Comparison of ENCODE assay signal across 8 mouse cellular contexts in genomic region chr12:79600149-79600769, GRCm38 (mm10).
DNase-seq lines count a peak whose midpoint lies in the region; ATAC-seq and TF ChIP-seq lines count a peak whose summit lies in the region.

No protein-coding gene starts in this region.

- ATAC-seq in cerebellum, adult (ENCODE audit: insufficient number of reproducible peaks, low FRiP score, low TSS enrichment), result no peak

- no peaks in the 10 kb centered on the region for H3K27me3 ChIP-seq in kidney, adult 2 months (replicated peaks; ENCODE audit: control insufficient read depth, insufficient read depth, low read length)

- H3K36me3 ChIP-seq in kidney, adult 2 months (ENCODE audit: control insufficient read depth, insufficient read depth, low read length), result no peaks in the 10 kb centered on the region

- intact Hi-C loops in left cerebral cortex, postnatal 4 days (cut with DNase I), result no loop called here

- H3K4me1 ChIP-seq in kidney, adult 2 months (ENCODE audit: control insufficient read depth, insufficient read depth, low read length), result peaks cover 10% of the 10 kb centered on the region

- no peak for TF ChIP-seq CTCF in kidney, adult 2 months (conservative IDR thresholded peaks at IDR 0.05; ENCODE audit: insufficient read depth, insufficient read length, low read depth, low read length)

- TF ChIP-seq POLR2A in kidney, adult 2 months (IDR thresholded peaks at IDR 0.05; ENCODE audit: low read depth, low read length), result no peak

- DNase-seq in left cerebral cortex, postnatal 4 days, result peak; percentile 46
- no peak for DNase-seq in left cerebral cortex, adult 11 months (ENCODE audit: low spot score)
- DNase-seq in adipocyte (ENCODE audit: low spot score), result peak; percentile 97
- DNase-seq in gastrocnemius, postnatal 25 days, result peak; percentile 73
- DNase-seq in kidney, adult 2 months, result peak; percentile 97
- peak; percentile 87 for DNase-seq in lung, postnatal 25 days (ENCODE audit: low spot score)
- no peak for DNase-seq in cerebellum, adult 11-12 months

- 16% methylated on average over 11 of the region's 11 CpGs for WGBS in kidney, adult 2 months

- H3K27ac ChIP-seq in kidney, adult 2 months (ENCODE audit: insufficient read depth, low read depth, low read length), result peak overlapping the region; percentile 98

- no peak overlapping the region for H3K4me3 ChIP-seq in kidney, adult 2 months (ENCODE audit: insufficient read depth, low read depth, low read length)

Comparison
In these comparisons a context has a peak if more than half of its experiments do, and no peak if none do; other contexts are left out.
1. DNase-seq: peak in left cerebral cortex, postnatal 4 days (single experiment), adipocyte (single experiment), gastrocnemius, postnatal 25 days (single experiment), kidney, adult 2 months (single experiment) and lung, postnatal 25 days (single experiment); none in left cerebral cortex, adult 11 months (single experiment) and cerebellum, adult 11-12 months (single experiment).